Mouse (Mus musculus): Measurements from ENCODE around the gene Tm9sf2.

DNA sequence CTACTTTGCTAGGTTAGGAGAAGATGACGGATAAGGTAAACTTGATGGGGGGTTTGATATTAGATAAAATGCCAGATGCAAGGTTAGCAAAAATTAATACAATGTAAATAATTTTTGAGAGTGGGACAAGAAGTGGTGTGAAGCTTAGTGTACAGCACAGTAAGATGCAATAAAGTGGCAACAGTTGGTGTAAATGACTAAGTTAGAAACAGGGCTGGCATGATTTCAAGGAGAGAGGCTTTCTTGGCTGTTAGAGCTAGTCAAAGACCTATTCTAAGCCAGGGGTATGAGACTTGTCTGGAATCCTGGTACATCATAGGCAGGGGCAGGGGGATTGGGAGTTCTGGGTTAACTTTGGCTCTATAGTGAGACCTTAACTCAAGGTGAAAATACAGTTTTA, 9.4 kb downstream of the Tm9sf2 start:
- TF ChIP-seq CTCF (IDR thresholded peaks at IDR 0.05; ENCODE audit: low read depth, low read length), result no peak
- TF ChIP-seq EP300 (IDR thresholded peaks at IDR 0.05; ENCODE audit: insufficient read depth, low read depth, low read length), result no peak
- no peak for TF ChIP-seq POLR2A (IDR thresholded peaks at IDR 0.05; ENCODE audit: insufficient read depth, low read length)
